Mouse (Mus musculus): ENCODE measurements around the gene Atp6v0e.
A peak's percentile ranks its signal among the peaks of the same experiment; 100 is the strongest.

Atp6v0e gene

GRCm38 (mm10) chr17:26662978-26663683, at the start of gene Atp6v0e:
Gene Atp6v0e (plus strand): TSS chr17:26663231.
- ATAC-seq (ENCODE audit: insufficient number of reproducible peaks, low FRiP score, low TSS enrichment), result peak; percentile 90

GRCm38 (mm10) chr17:26614286-26614685, 48.7 kb upstream of the Atp6v0e start:
- ATAC-seq (ENCODE audit: insufficient number of reproducible peaks, low FRiP score, low TSS enrichment), result no peak

GRCm38 (mm10) chr17:26614708-26615486, 48.1 kb upstream of the Atp6v0e start:
- ATAC-seq (ENCODE audit: insufficient number of reproducible peaks, low FRiP score, low TSS enrichment), result no peak

- no peak for ATAC-seq (ENCODE audit: insufficient number of reproducible peaks, low FRiP score, low TSS enrichment)
Observed at GRCm38 (mm10) chr17:26616696-26617095, 46.3 kb upstream of the Atp6v0e start.

- no peak for ATAC-seq (ENCODE audit: insufficient number of reproducible peaks, low FRiP score, low TSS enrichment)
Observed at GRCm38 (mm10) chr17:26618498-26618897, 44.5 kb upstream of the Atp6v0e start.

GRCm38 (mm10) chr17:26619577-26619976, 43.5 kb upstream of the Atp6v0e start:
- ATAC-seq (ENCODE audit: insufficient number of reproducible peaks, low FRiP score, low TSS enrichment), result no peak

GRCm38 (mm10) chr17:26620292-26620691, 42.7 kb upstream of the Atp6v0e start:
- ATAC-seq (ENCODE audit: insufficient number of reproducible peaks, low FRiP score, low TSS enrichment), result no peak

GRCm38 (mm10) chr17:26620786-26621766, 42.0 kb upstream of the Atp6v0e start:
- peak; percentile 85 for ATAC-seq (ENCODE audit: insufficient number of reproducible peaks, low FRiP score, low TSS enrichment)

- no peak for ATAC-seq (ENCODE audit: insufficient number of reproducible peaks, low FRiP score, low TSS enrichment)
Observed at GRCm38 (mm10) chr17:26621912-26622311, 41.1 kb upstream of the Atp6v0e start.

- no peak for ATAC-seq (ENCODE audit: insufficient number of reproducible peaks, low FRiP score, low TSS enrichment)
Observed at GRCm38 (mm10) chr17:26623991-26624390, 39.0 kb upstream of the Atp6v0e start.

- ATAC-seq (ENCODE audit: insufficient number of reproducible peaks, low FRiP score, low TSS enrichment), result no peak
Observed at GRCm38 (mm10) chr17:26624999-26625398, 38.0 kb upstream of the Atp6v0e start.

- ATAC-seq (ENCODE audit: insufficient number of reproducible peaks, low FRiP score, low TSS enrichment), result no peak
Observed at GRCm38 (mm10) chr17:26625521-26626010, 37.5 kb upstream of the Atp6v0e start.

- ATAC-seq (ENCODE audit: insufficient number of reproducible peaks, low FRiP score, low TSS enrichment), result no peak
Observed at GRCm38 (mm10) chr17:26628479-26628878, 34.6 kb upstream of the Atp6v0e start.

- no peak for ATAC-seq (ENCODE audit: insufficient number of reproducible peaks, low FRiP score, low TSS enrichment)
Observed at GRCm38 (mm10) chr17:26628936-26629335, 34.1 kb upstream of the Atp6v0e start.

- ATAC-seq (ENCODE audit: insufficient number of reproducible peaks, low FRiP score, low TSS enrichment), result no peak
Observed at GRCm38 (mm10) chr17:26631811-26632327, 31.2 kb upstream of the Atp6v0e start.

- ATAC-seq (ENCODE audit: insufficient number of reproducible peaks, low FRiP score, low TSS enrichment), result no peak
Observed at GRCm38 (mm10) chr17:26633186-26633585, 29.8 kb upstream of the Atp6v0e start.

- ATAC-seq (ENCODE audit: insufficient number of reproducible peaks, low FRiP score, low TSS enrichment), result no peak
Observed at GRCm38 (mm10) chr17:26633926-26634325, 29.1 kb upstream of the Atp6v0e start.

- no peak for ATAC-seq (ENCODE audit: insufficient number of reproducible peaks, low FRiP score, low TSS enrichment)
Observed at GRCm38 (mm10) chr17:26634539-26634938, 28.5 kb upstream of the Atp6v0e start.

- ATAC-seq (ENCODE audit: insufficient number of reproducible peaks, low FRiP score, low TSS enrichment), result no peak
Observed at GRCm38 (mm10) chr17:26635951-26636350, 27.1 kb upstream of the Atp6v0e start.

- no peak for ATAC-seq (ENCODE audit: insufficient number of reproducible peaks, low FRiP score, low TSS enrichment)
Observed at GRCm38 (mm10) chr17:26637851-26638250, 25.2 kb upstream of the Atp6v0e start.
